Mouse (Mus musculus) small intestine, adult 2 months (tissue): ENCODE results near the gene Pml.

Experiments used
- CTCF ChIP-seq: fragments of 200-500 bp; IDR thresholded peaks from 2 replicates; pipeline ENCODE4 v1.5.1; 2012; ENCODE audit warnings: low read depth, mild to moderate bottlenecking, control low read depth, inconsistent platforms, low read length, moderate library complexity, mixed read lengths; ENCODE audit not compliant: insufficient replicate concordance, insufficient read length; ENCODE audit errors: extremely low read depth
- POLR2A ChIP-seq: fragments of 200-500 bp; IDR thresholded peaks from 2 replicates; pipeline ENCODE4 v1.6.1; 2012; ENCODE audit warnings: low read depth, mild to moderate bottlenecking, control low read depth, inconsistent platforms, low read length, moderate library complexity

- TF ChIP-seq CTCF: no peak
- no peak for TF ChIP-seq POLR2A
Measured at GRCm38 (mm10) chr9:58194222-58194621, 55.4 kb downstream of the Pml start.
